Mouse (Mus musculus): ENCODE data around the gene Mpdu1.

DNA sequence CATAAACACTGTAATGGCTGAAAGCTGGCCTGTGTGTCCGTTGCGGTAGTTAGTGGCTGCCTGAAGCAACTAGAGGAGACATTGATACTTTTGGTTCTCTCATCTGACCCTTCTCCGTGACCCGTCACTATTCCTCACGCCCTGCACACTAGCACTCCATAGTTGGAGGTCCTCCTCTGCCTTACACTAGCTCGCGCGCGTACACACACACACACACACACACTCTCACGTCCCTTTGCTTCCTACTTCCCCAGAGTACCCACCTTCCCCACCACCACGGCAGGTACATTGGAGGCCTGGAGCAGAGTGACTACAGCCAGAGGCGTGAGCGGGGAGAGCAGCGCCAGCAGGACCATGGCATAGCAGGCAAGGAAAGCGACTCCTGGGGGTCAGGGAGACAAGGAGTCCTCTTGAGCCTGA, 5.0 kb downstream of the Mpdu1 start:
- TF ChIP-seq POLR2A (IDR thresholded peaks at IDR 0.05; ENCODE audit: insufficient read depth, low read depth, low read length) (no peak), CTCF (IDR thresholded peaks at IDR 0.05; ENCODE audit: insufficient read depth, low read depth, low read length) (peak; percentile 13; the same call in 1 of the 2 replicates)

All from olfactory bulb, adult 2 months (tissue).